Mouse (Mus musculus) natural killer cell, adult 2 months (primary cell): ENCODE data around the gene Mcm2.

Experiments
- DNase-seq, 2 experiments: peaks; one replicate each; pipeline ENCODE4 v3.0.0; 2022; ENCODE audit warnings: low spot score in 2 of 2

The Mcm2 gene

GRCm38 (mm10) chr6:88849270-88849669, 49.3 kb downstream of the Mcm2 start:
- peak in 1 of 2 experiments; percentile 37 for DNase-seq

GRCm38 (mm10) chr6:88847571-88847970, 51.0 kb downstream of the Mcm2 start:
- no peak for DNase-seq

GRCm38 (mm10) chr6:88844901-88845565, 53.5 kb downstream of the Mcm2 start:
- DNase-seq: no peak

GRCm38 (mm10) chr6:88843781-88844725, 54.5 kb downstream of the Mcm2 start:
- DNase-seq: no peak

GRCm38 (mm10) chr6:88843241-88843640, 55.3 kb downstream of the Mcm2 start:
- no peak for DNase-seq

GRCm38 (mm10) chr6:88842731-88843151, 55.8 kb downstream of the Mcm2 start:
- DNase-seq: peak in 1 of 2 experiments; percentile 25

GRCm38 (mm10) chr6:88841781-88842689, 56.5 kb downstream of the Mcm2 start, which contains the start of gene Abtb1:
Gene Abtb1, minus strand, starts transcription at chr6:88841984.
- DNase-seq: peak; percentile 99 to 100

GRCm38 (mm10) chr6:88841514-88841780, 57.1 kb downstream of the Mcm2 start:
- no peak for DNase-seq

- DNase-seq: no peak
Measured at GRCm38 (mm10) chr6:88840791-88841513, 57.6 kb downstream of the Mcm2 start.

GRCm38 (mm10) chr6:88840211-88840610, 58.4 kb downstream of the Mcm2 start:
- DNase-seq: no peak

GRCm38 (mm10) chr6:88839135-88839970, 59.2 kb downstream of the Mcm2 start:
- no peak for DNase-seq

- no peak for DNase-seq
Measured at GRCm38 (mm10) chr6:88838613-88839012, 60.0 kb downstream of the Mcm2 start.

- no peak for DNase-seq
Measured at GRCm38 (mm10) chr6:88837999-88838398, 60.6 kb downstream of the Mcm2 start.

GRCm38 (mm10) chr6:88836178-88836819, 62.3 kb downstream of the Mcm2 start:
- DNase-seq: no peak

- peak; percentile 50 to 61 for DNase-seq
Measured at GRCm38 (mm10) chr6:88835047-88835446, 63.5 kb downstream of the Mcm2 start.
